8 mouse cellular contexts compared by ENCODE assay signal in the genomic region with DNA sequence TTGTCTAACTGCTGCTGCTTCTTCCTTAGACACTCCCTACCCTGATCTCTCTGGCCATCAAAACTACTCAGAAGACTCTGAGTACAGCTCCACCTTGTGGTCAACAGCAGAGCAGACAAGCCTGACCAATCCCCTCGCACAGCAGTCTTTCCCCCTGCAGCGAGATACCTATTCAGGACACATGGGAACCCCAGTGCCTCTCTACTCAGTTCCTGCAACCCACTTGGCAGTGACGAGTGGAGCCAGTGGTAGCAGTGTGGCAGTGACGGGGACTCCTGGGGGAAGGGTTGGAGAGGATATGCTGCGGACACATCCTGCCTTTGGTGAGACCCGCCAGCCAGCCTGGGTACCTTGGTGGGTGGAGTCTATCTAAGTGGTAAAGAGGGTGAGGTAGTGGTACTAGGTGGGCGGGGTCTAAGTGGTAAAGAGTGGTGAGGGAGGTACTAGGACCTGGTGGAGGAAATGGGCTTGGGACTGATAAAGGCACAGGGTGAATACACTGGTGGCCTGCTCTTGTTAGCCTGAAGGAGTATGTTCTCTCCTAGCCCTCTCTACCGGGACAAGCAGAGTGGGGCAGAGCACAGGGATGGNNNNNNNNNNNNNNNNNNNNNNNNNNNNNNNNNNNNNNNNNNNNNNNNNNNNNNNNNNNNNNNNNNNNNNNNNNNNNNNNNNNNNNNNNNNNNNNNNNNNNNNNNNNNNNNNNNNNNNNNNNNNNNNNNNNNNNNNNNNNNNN. TPM values are rescaled to one million over a fixed set of nuclear protein-coding genes. Genes with fewer than 3 reads are reported as not detected.
DNase-seq lines count a peak whose midpoint lies in the region; ATAC-seq lines count a peak whose summit lies in the region.

No protein-coding gene starts in this region.

- H3K4me2 ChIP-seq in midbrain, embryonic 15.5 days, result no peak overlapping the region
- peak overlapping the region; percentile 28 for H3K4me2 ChIP-seq in forebrain, embryonic 13.5 days
- peak overlapping the region; percentile 31 for H3K4me2 ChIP-seq in kidney, embryonic 15.5 days

- H3K4me1 ChIP-seq in midbrain, embryonic 10.5 days, result peaks cover 5% of the 10 kb centered on the region; the same call in 1 of the 2 replicates
- H3K4me1 ChIP-seq in midbrain, embryonic 15.5 days, result peaks cover 9% of the 10 kb centered on the region
- peaks cover 9% of the 10 kb centered on the region; the same call in 1 of the 2 replicates for H3K4me1 ChIP-seq in forebrain, embryonic 13.5 days
- peaks cover 8% of the 10 kb centered on the region; the same call in 1 of the 2 replicates for H3K4me1 ChIP-seq in kidney, embryonic 15.5 days

- ATAC-seq in midbrain, embryonic 15.5 days (replicated peaks), result no peak; the same call in 1 of the 2 replicates
- peak; percentile 67 for ATAC-seq in forebrain, embryonic 13.5 days
- ATAC-seq in kidney, embryonic 15.5 days (replicated peaks; ENCODE audit: low FRiP score), result peak; percentile 69
- ATAC-seq in megakaryocyte, adult 5-6 weeks (ENCODE audit: poor library complexity, severe bottlenecking), result peak; percentile 80

- no peaks in the 10 kb centered on the region for H3K9me3 ChIP-seq in midbrain, embryonic 10.5 days (replicated peaks)
- no peaks in the 10 kb centered on the region for H3K9me3 ChIP-seq in midbrain, embryonic 15.5 days
- no peaks in the 10 kb centered on the region for H3K9me3 ChIP-seq in forebrain, embryonic 13.5 days (replicated peaks)
- no peaks in the 10 kb centered on the region for H3K9me3 ChIP-seq in kidney, embryonic 15.5 days (replicated peaks)

- no peak overlapping the region for H3K27ac ChIP-seq in midbrain, embryonic 10.5 days (replicated peaks)
- no peak overlapping the region for H3K27ac ChIP-seq in midbrain, embryonic 15.5 days
- H3K27ac ChIP-seq in forebrain, embryonic 13.5 days, result no peak overlapping the region
- no peak overlapping the region for H3K27ac ChIP-seq in kidney, embryonic 15.5 days

- H3K27me3 ChIP-seq in midbrain, embryonic 10.5 days (ENCODE audit: low read depth, poor library complexity, severe bottlenecking), result peaks cover 12% of the 10 kb centered on the region
- H3K27me3 ChIP-seq in midbrain, embryonic 15.5 days (replicated peaks), result no peaks in the 10 kb centered on the region
- no peaks in the 10 kb centered on the region; the same call in 1 of the 2 replicates for H3K27me3 ChIP-seq in forebrain, embryonic 13.5 days
- H3K27me3 ChIP-seq in kidney, embryonic 15.5 days, result 0 out of 2 replicates have a peak, but pooled peaks cover 4% of the 10 kb centered on the region

- no peaks in the 10 kb centered on the region for H3K36me3 ChIP-seq in midbrain, embryonic 10.5 days
- no peaks in the 10 kb centered on the region for H3K36me3 ChIP-seq in midbrain, embryonic 15.5 days (replicated peaks)
- no peaks in the 10 kb centered on the region for H3K36me3 ChIP-seq in forebrain, embryonic 13.5 days (ENCODE audit: poor library complexity, severe bottlenecking)
- H3K36me3 ChIP-seq in kidney, embryonic 15.5 days, result no peaks in the 10 kb centered on the region

- peak overlapping the region; percentile 20; the same call in 1 of the 2 replicates for H3K4me3 ChIP-seq in midbrain, embryonic 10.5 days
- H3K4me3 ChIP-seq in midbrain, embryonic 15.5 days, result no peak overlapping the region
- no peak overlapping the region for H3K4me3 ChIP-seq in forebrain, embryonic 13.5 days
- H3K4me3 ChIP-seq in kidney, embryonic 15.5 days (replicated peaks), result no peak overlapping the region

- 15% methylated on average over 8 of the region's 8 CpGs for WGBS in midbrain, embryonic 10.5 days
- WGBS in midbrain, embryonic 15.5 days, result 16% methylated on average over 8 of the region's 8 CpGs
- WGBS in forebrain, embryonic 13.5 days, result 23% methylated on average over 8 of the region's 8 CpGs
- WGBS in kidney, embryonic 15.5 days, result 27% methylated on average over 8 of the region's 8 CpGs

- DNase-seq in midbrain, embryonic 10.5 days (ENCODE audit: low spot score), result peak; percentile 43
- peak; percentile 10 for DNase-seq in c-Kit-positive CD71-positive TER-119-positive erythroid progenitor cells, embryonic 14.5 days (ENCODE audit: low spot score)
- peak; percentile 39 for DNase-seq in thymus, postnatal 0 days (ENCODE audit: low spot score)
- DNase-seq in frontal cortex, postnatal 14 days (ENCODE audit: low spot score in 2 of 2), result no peak

- no peak overlapping the region for H3K9ac ChIP-seq in midbrain, embryonic 15.5 days
- H3K9ac ChIP-seq in forebrain, embryonic 13.5 days, result no peak overlapping the region
- no peak overlapping the region for H3K9ac ChIP-seq in kidney, embryonic 15.5 days

RNA-seq across cellular contexts. Expression of a gene that starts 54.3 kb away (rescaled TPM):
- 0.49 and 0.63 TPM in 2 replicates for polyA plus RNA-seq in midbrain, embryonic 10.5 days (2016; fragmentation: Nextera tagmentation; extraction: Ambion mirVana)
- 0.34 TPM in 2 replicates for polyA plus RNA-seq in midbrain, embryonic 15.5 days (2015; fragmentation: Nextera tagmentation; extraction: Ambion mirVana)
- 0.23 and 0.87 TPM in 2 replicates for polyA plus RNA-seq in forebrain, embryonic 13.5 days (2015; fragmentation: Nextera tagmentation; extraction: Ambion mirVana)
- 2.2 and 2.6 TPM in 2 replicates for polyA plus RNA-seq in kidney, embryonic 15.5 days (2015; fragmentation: Nextera tagmentation; extraction: Ambion mirVana)
- total RNA-seq in megakaryocyte, adult 5-6 weeks (2015), result 0.54 and 0.89 TPM in 2 replicates
- 0.26 and 0.41 TPM in 2 replicates for total RNA-seq in megakaryocyte, adult 5-6 weeks (2017)
- 0.29 and 0.44 TPM in 2 replicates for polyA plus RNA-seq in thymus, postnatal 0 days (2015; fragmentation: Nextera tagmentation; extraction: Ambion mirVana)

Comparison
In these comparisons a context has a peak if more than half of its experiments do, and no peak if none do; other contexts are left out.
1. DNase-seq: peak in midbrain, embryonic 10.5 days (single experiment), c-Kit-positive CD71-positive TER-119-positive erythroid progenitor cells, embryonic 14.5 days (single experiment) and thymus, postnatal 0 days (single experiment); none in frontal cortex, postnatal 14 days (0 of 2).